Mouse (Mus musculus) 3134 (cell line): ENCODE data around the gene Spag16.

Experiments used
- DNase-seq: peaks from one replicate; pipeline ENCODE4 v3.0.0-alpha.2; 2011; ENCODE audit warnings: low spot score; ENCODE audit not compliant: insufficient read length; ENCODE audit errors: extremely low read depth

Gene Spag16

DNA sequence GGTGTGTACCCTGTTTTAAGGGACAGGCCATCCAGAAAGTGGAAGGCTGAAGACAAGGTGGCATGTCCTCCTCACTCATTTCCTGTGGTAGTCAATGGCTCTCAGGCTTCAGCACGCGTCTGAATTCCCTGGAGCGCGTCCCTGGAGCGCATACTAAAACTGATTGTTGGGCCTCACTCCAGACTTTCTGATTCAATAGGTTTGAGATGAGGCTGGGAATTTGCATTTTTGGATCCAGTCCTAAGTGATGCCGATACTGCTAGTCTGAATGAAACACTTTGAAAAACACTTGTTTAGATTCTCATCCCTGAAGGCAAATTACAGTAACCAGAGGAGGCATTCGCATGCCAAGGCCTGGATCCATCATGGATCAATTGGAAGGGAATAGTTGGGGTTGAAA, 553.3 kb downstream of the Spag16 start:
- DNase-seq = no peak

DNA sequence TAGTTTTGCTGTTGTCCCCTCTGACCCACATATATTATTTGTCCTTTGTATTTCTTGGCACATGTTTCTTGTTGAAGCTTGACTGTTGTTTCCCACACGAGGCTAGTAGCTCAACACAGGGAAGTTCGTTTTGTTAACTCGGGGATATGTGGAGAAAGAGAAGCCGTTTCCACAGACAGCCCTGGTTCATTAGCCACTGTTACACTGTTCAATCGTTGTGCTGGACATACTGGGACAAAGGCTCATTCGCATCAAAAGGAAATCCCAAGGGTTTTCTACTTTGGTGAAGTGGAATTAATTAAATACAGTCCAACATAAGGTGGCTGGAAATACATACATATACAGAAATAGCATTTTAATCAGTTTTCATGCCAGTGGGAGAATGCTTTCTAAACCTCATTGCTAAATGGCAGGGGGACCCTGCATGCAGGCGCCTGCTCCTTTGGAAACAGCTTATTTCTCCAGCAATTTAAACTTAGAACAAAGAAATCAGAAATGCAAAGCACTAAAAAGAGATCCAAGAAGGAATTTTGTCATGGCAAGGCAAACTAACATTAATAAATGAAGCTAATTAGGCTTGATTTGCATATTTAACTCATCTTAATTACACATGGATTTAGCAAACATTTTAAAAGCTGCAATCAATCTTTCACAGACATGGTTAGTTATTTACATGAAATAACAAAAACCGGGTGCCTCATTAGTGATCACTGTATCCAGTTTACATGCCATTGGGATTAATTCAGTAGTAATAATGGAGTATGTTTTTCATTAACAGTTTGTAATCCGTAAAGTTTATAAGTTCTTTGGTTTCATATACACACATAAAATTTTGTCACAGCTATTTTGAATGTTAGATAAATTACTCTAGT, 615.7 kb downstream of the Spag16 start:
- DNase-seq = no peak

DNA sequence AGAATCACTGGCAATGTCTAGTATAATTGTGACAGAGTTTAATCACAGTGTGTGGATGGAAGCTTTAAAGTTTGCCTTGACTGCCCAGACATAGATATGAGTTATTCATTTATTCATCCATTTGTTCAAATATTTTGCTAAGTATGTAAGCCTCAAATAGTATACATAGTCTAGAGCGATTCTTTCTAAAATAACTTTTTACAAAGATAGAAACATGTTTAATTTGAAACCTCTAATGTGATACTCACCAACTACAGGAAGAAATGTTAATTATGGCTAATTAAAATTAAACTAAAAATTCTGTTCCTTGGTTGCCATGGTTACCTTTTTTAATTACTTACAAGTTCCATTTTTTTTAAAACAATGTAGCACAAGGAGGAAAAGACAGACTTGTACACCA, 653.1 kb downstream of the Spag16 start:
- DNase-seq = no peak

DNA sequence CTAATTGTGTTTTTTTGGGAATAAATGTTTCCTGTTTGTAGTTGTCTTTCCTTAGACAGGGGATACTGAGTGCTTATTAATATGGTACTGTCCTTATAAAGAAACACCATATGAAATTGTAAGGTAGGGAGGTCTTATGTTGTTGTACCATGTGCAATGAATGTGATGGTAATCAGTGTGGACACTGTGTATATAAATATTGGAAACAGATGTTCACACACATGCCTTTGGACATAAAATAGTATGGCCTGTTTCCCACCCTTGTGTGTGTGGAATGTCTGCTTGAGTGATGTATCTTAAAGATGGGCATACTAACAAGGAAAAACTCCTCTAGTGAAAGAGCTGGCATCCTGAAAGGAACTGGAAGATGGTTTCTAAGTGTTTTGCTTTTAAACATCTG, 692.1 kb downstream of the Spag16 start:
- no peak for DNase-seq

DNA sequence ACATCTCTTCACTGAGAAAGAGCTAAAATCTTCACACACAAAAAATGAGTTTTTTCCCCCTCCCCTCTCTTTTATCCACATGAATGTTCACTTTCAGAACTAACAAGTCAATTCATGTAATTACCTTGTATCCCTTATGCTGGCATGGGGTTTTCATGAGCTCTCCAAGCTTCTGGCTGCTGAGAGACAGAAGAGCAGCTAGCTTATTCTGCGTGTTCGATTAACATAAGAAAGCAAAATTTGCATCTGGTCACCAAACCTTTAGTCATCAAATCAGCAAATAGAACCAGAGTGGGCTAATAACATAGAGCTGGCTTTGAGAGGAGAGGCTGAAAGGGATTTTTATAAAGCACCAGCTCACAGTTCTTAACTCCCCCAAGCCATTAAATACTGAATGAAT, 700.4 kb downstream of the Spag16 start:
- no peak for DNase-seq

DNA sequence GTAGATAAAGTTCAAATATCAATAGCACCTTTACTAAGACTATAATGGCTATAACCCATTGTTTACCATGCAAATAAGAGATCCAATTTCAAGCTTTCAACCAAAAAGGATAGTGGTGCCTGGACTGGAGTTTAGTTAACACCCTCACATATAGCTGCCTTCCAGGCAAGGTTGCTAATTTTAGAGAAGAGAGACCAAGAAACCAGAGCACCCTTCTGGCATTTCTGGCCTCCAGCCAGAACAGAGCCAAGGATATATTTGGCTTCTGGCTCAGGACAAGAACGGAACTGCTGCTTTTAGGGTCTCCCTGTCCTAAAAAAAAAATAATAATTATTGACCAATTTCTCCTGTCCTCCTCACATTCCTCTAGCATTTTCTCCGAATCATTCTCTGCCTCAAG, 703.0 kb downstream of the Spag16 start:
- DNase-seq = no peak

DNA sequence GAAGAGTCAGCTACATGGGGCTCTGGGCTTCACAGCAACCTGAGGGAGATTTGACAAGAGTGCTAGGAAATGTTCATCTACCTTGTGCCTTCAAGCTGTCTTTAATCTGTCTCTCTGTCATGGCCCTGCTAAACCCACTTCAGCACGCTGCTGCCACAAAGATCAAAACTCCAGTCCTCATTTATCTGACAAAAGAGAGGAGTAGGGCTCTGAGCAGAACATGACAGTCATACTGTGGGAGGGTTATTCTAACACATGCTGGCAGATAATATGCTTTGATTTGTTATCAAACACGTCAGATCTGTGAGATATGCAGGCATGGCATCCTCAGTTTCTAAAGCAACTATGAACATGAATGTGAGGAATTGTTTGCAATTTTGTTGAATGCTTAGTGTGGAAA, 725.1 kb downstream of the Spag16 start:
- DNase-seq = no peak

DNA sequence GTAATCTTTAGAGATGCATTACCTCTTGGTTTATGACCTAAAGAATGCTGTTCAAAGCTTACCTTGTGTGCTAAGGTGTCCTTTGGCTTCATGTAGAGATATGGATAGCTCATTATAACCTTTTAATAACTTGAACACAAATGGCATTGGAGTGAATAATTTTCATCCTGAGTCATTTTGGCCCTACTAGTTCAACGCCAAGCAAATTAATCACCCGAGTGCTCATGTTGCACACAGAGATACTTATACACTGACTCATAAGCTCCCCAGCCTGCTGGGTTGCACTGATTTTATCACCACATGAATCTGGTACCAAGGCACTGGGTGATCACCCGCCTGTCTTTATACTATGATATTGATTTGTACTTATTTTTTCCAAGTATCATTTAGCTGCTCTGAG, 795.0 kb downstream of the Spag16 start:
- peak; percentile 53 for DNase-seq

DNA sequence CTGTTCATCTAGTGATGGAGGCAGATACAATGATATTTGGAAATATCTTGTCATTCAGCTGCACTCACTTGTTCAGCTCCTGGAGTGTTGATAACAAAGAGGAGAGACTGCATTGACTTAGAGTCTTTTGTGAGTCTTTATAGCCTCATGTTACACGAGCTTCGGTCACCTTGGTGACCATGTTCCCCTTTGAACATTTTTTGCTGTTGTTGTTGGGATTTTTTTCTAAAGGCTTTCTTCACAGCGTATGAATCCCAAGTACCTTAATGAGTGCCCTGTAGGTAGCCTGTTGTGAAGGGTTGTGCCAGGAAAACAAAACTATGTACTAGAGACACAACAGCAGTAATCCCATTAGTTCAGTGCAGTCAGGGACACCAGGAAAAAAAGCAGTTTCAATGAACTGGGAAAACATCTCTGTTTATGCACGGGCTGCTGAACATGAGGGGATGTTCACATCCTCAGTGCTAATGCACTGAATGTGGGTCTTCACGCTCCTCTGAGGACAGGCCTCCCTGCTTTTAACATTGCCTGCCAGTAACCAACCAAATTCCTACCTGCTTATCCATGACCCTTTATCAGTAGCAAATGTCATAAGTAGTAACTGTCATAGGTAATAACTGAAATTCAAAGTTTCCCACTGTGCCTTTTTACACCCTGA, 798.2 kb downstream of the Spag16 start:
- DNase-seq = no peak

DNA sequence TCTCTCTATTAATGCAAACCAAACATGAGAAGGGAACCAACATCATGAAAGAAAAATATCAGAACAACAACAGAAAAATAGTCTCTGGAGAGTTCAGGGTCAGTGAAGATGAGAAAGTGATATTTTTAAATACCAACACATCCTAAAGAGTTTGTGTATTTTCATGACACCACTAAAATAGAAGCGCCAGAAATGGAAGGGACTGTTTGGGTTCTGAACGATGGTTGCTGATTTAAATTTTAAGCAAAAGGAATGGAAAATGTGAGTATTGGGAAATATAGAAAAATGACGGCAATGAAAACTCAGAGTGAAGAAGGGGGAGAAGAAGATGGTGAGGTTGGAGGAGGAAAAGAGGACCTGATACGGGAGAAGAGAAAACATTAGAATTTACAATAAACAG, 825.9 kb downstream of the Spag16 start:
- DNase-seq = no peak

DNA sequence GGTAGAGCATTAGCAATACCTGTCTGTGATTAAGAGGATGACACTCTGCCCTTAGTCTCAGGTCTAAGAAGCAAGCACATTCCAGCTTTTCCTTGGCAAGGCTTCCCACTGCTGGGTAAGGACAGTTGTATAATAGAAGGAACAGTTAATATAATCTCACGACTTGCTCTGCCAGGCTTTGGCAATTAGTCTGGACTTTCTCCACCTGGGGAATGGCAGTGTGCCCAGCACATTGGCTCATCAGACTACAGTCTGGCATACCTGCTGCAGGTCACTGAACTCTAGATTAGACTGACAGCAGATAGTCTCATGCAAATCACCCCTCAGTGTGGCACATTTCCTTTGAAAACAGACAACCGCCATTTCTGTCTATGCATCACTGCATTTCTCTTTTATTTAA, 865.8 kb downstream of the Spag16 start:
- DNase-seq = no peak

DNA sequence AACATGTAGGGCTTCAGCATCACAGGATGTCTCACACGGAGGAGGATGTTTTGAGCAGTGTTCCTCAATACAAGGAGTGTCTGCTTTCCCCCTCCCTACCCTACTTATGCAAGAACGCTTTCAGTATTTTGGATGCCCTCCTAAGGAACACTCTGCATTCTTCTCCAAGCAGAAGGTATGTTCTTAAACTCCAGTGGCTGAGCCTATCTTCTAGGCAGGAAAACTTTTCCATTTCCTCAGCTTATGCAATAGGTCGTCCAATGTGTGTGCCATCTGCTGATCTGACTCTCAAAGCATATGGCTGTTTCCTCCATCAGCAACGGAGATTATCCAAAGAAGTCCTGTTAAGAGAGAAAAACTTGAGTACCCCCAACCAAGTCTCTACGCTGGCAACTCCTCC, 873.5 kb downstream of the Spag16 start:
- DNase-seq = no peak

DNA sequence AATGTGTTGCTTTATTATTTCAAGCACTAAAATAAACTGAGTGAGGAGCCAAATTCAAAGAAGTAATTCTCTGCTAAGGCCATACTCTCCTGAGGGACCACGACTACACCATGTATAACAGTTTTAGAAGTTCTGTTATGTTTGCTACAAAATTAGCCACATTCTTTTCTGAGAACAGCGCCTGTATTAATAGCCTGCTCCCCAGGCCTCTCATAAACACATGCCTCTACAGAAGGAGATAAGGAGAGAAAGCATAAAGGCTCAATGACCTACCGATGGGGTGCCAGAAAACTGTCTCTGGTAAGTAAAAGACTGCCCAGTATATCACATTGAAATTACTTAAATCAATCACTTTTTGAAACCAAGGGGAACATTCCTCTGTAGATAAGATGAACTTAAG, 877.2 kb downstream of the Spag16 start:
- DNase-seq = no peak

DNA sequence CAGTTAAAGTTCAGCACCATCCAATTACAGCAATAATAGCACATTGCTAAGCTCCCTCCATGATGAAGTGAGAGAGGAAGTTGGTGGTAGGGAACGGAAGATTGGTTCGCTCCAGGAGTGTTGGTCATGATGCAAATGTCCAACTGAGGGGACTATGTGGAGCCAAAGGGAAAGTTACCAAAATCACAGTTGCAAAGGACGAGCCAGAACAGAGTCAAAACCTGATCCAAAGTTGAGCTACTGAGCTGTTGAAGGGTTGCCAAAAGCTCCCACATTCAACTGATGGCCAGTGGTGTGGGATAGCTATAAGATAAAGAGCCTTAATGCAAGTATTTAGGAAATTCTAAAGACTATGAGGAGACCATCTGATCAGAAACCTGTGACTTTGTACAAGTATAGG, 879.1 kb downstream of the Spag16 start:
- DNase-seq = no peak

DNA sequence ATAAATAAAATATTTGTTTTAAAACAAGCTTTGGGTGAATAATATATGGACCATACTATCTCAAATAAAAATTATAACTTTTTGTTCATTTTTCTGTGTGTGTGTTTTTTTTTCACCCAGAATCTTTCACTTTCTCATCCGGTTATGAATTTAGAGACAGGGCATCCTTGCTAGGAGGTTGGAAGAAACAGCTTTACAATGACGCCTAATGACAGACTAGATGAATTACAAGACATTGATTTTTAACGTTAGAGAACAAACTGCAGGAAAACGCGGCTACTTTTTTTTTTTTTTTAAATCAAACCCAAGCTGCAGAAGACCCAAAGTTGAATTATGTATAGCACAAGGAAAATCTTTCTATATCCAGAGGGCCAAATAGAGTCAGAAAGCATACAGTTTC, 898.3 kb downstream of the Spag16 start:
- no peak for DNase-seq

DNA sequence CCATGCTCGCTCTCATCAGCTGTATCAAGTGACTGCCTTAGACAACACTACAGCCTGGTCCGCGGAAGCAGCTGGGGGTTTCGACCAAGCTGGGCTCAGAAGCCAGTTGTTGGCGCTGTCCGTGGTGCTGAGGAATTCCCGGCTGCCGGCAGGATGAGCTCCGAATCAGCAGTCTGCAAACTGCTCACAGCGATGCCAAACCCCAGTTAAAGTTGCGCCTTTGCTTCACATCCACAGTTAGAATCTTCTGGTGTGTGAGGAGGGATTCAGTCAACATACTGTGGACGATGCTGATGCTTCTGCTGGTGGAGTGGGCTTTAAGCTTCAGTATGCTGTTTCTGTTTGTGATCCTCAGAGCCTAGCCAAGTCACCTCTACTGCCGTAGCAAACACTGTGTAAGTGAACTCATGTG, 898.9 kb downstream of the Spag16 start, which contains the start of gene Vwc2l:
Vwc2l (plus strand) TSS at position 61 of the 412 bp plus-strand sequence.
- peak; percentile 11 for DNase-seq
